Mouse (Mus musculus): ENCODE measurements around the gene Olfr1191-ps1. TPM values are rescaled to one million over a fixed set of nuclear protein-coding genes. Genes with fewer than 3 reads are reported as not detected.
"Not testable (repeated sequence)": the region's sequence is repeated elsewhere in the genome, so short reads cannot be mapped to it uniquely, and the experiment has no call there.

The Olfr1191-ps1 gene
- not detected in 2 replicates for polyA plus RNA-seq (2012; ENCODE audit: insufficient read depth, low replicate concordance)

- not testable (repeated sequence) for H3K36me3 ChIP-seq (replicated peaks; ENCODE audit: low read length); H3K9me3 ChIP-seq; H3K4me1 ChIP-seq
Measured at GRCm38 (mm10) chr2:88640242-88640641, at the start of gene Olfr1191-ps1. Gene Olfr1191-ps1 (plus strand): TSS chr2:88640542.

GRCm38 (mm10) chr2:88648209-88648608 lies 7.9 kb downstream of the Olfr1191-ps1 start, which contains the start of gene Olfr1192-ps1:
Gene Olfr1192-ps1 (plus strand): TSS chr2:88648509.
- H3K9me3 ChIP-seq, result 0 out of 2 replicates have a peak, but pooled peaks cover 2% of the 10 kb centered on the region
- no peaks in the 10 kb centered on the region for H3K4me1 ChIP-seq
- H3K4me3 ChIP-seq (replicated peaks), result no peak within 1 kb of the TSS
- TF ChIP-seq FLI1 (IDR thresholded peaks at IDR 0.05; ENCODE audit: low read length) (no peak), GATA1 (IDR thresholded peaks at IDR 0.05; ENCODE audit: borderline replicate concordance, low read length) (no peak)
- H3K36me3 ChIP-seq (replicated peaks; ENCODE audit: low read length), result no peaks in the 10 kb centered on the region
- no peaks in the 10 kb centered on the region for H3K27me3 ChIP-seq (replicated peaks)

More at GRCm38 (mm10) chr2:88640242-88640641, at the start of gene Olfr1191-ps1:
- H3K27me3 ChIP-seq (replicated peaks); H3K4me3 ChIP-seq (replicated peaks): not testable (repeated sequence)

- H3K9me3 ChIP-seq; H3K4me3 ChIP-seq (replicated peaks); H3K27me3 ChIP-seq (replicated peaks); H3K36me3 ChIP-seq (replicated peaks; ENCODE audit: low read length); H3K4me1 ChIP-seq: not testable (repeated sequence)
Measured at GRCm38 (mm10) chr2:88675328-88675727, 35.0 kb downstream of the Olfr1191-ps1 start, which contains the start of gene Olfr1193. Gene Olfr1193 (plus strand): TSS chr2:88675628.

GRCm38 (mm10) chr2:88689087-88689486 lies 48.7 kb downstream of the Olfr1191-ps1 start, which contains the start of gene Olfr1195:
Gene Olfr1195 (minus strand): TSS chr2:88689187.
- TF ChIP-seq FLI1 (IDR thresholded peaks at IDR 0.05; ENCODE audit: low read length) (no peak), GATA1 (IDR thresholded peaks at IDR 0.05; ENCODE audit: borderline replicate concordance, low read length) (no peak)
- no peaks in the 10 kb centered on the region for H3K27me3 ChIP-seq (replicated peaks)

More at GRCm38 (mm10) chr2:88689087-88689486, 48.7 kb downstream of the Olfr1191-ps1 start, which contains the start of gene Olfr1195:
- Histone ChIP-seq H3K9me3 (no peaks in the 10 kb centered on the region), H3K4me1 (no peaks in the 10 kb centered on the region), H3K4me3 (replicated peaks) (no peak within 1 kb of the TSS), H3K36me3 (replicated peaks; ENCODE audit: low read length) (no peaks in the 10 kb centered on the region)

Other genes with a start within 250 kb of the Olfr1191-ps1 start
- gene Olfr1179, start 234.1 kb upstream of the Olfr1191-ps1 start, polyA plus RNA-seq (2012; ENCODE audit: insufficient read depth, low replicate concordance), result not detected in 2 replicates
- not detected in 2 replicates for gene Olfr1180, start 221.4 kb upstream of the Olfr1191-ps1 start, polyA plus RNA-seq (2012; ENCODE audit: insufficient read depth, low replicate concordance)
- gene Olfr1181, start 214.4 kb upstream of the Olfr1191-ps1 start, polyA plus RNA-seq (2012; ENCODE audit: insufficient read depth, low replicate concordance), result not detected in 2 replicates
- gene Gm13757, start 191.4 kb upstream of the Olfr1191-ps1 start, polyA plus RNA-seq (2012; ENCODE audit: insufficient read depth, low replicate concordance), result not detected in 2 replicates
- not detected in 2 replicates for gene Olfr1183, start 185.7 kb upstream of the Olfr1191-ps1 start, polyA plus RNA-seq (2012; ENCODE audit: insufficient read depth, low replicate concordance)
- gene Olfr1184, start 156.9 kb upstream of the Olfr1191-ps1 start, polyA plus RNA-seq (2012; ENCODE audit: insufficient read depth, low replicate concordance), result not detected in 2 replicates
- gene Olfr1185-ps1, start 147.2 kb upstream of the Olfr1191-ps1 start, polyA plus RNA-seq (2012; ENCODE audit: insufficient read depth, low replicate concordance), result not detected in 2 replicates
- gene Olfr1186, start 122.0 kb upstream of the Olfr1191-ps1 start, polyA plus RNA-seq (2012; ENCODE audit: insufficient read depth, low replicate concordance), result not detected in 2 replicates
- gene Olfr1188, start 83.6 kb upstream of the Olfr1191-ps1 start, polyA plus RNA-seq (2012; ENCODE audit: insufficient read depth, low replicate concordance), result not detected in 2 replicates
- not detected in 2 replicates for gene Olfr1189, start 54.1 kb upstream of the Olfr1191-ps1 start, polyA plus RNA-seq (2012; ENCODE audit: insufficient read depth, low replicate concordance)
- not detected in 2 replicates for gene Olfr1192-ps1, start 8.0 kb downstream of the Olfr1191-ps1 start, polyA plus RNA-seq (2012; ENCODE audit: insufficient read depth, low replicate concordance)
- not detected in 2 replicates for gene Olfr1193, start 35.1 kb downstream of the Olfr1191-ps1 start, polyA plus RNA-seq (2012; ENCODE audit: insufficient read depth, low replicate concordance)
- not detected in 2 replicates for gene Olfr1195, start 48.6 kb downstream of the Olfr1191-ps1 start, polyA plus RNA-seq (2012; ENCODE audit: insufficient read depth, low replicate concordance)
- gene Olfr1196, start 64.1 kb downstream of the Olfr1191-ps1 start, polyA plus RNA-seq (2012; ENCODE audit: insufficient read depth, low replicate concordance), result not detected in 2 replicates
- gene Olfr1197, start 91.8 kb downstream of the Olfr1191-ps1 start, polyA plus RNA-seq (2012; ENCODE audit: insufficient read depth, low replicate concordance), result not detected in 2 replicates
- gene Olfr1198, start 110.8 kb downstream of the Olfr1191-ps1 start, polyA plus RNA-seq (2012; ENCODE audit: insufficient read depth, low replicate concordance), result not detected in 2 replicates
- gene Olfr1199, start 119.9 kb downstream of the Olfr1191-ps1 start, polyA plus RNA-seq (2012; ENCODE audit: insufficient read depth, low replicate concordance), result not detected in 2 replicates
- not detected in 2 replicates for gene Olfr1200, start 129.9 kb downstream of the Olfr1191-ps1 start, polyA plus RNA-seq (2012; ENCODE audit: insufficient read depth, low replicate concordance)
- not detected in 2 replicates for gene Olfr1201, start 152.5 kb downstream of the Olfr1191-ps1 start, polyA plus RNA-seq (2012; ENCODE audit: insufficient read depth, low replicate concordance)
- gene Olfr1202, start 174.0 kb downstream of the Olfr1191-ps1 start, polyA plus RNA-seq (2012; ENCODE audit: insufficient read depth, low replicate concordance), result 0.12 TPM in 1 of 2 replicates, not detected in the other
- gene Olfr1205, start 189.2 kb downstream of the Olfr1191-ps1 start, polyA plus RNA-seq (2012; ENCODE audit: insufficient read depth, low replicate concordance), result not detected in 2 replicates
- not detected in 2 replicates for gene Olfr1204, start 208.8 kb downstream of the Olfr1191-ps1 start, polyA plus RNA-seq (2012; ENCODE audit: insufficient read depth, low replicate concordance)
- not detected in 2 replicates for gene Olfr1206, start 222.7 kb downstream of the Olfr1191-ps1 start, polyA plus RNA-seq (2012; ENCODE audit: insufficient read depth, low replicate concordance)

All from megakaryocyte, embryonic 14.5 days (primary cell).